Mouse (Mus musculus) heart, embryonic 16.5 days (tissue): ENCODE measurements at regions not wholly inside any gene's neighbourhood (a gene's known extent, or its start where the extent isn't known, plus 50 kb on each side); places are given as distances from the start of the nearest gene placed in this dataset.

Source experiments
- ATAC-seq: fragments of 200-750 bp; cut with Nextera tagmentation; replicated peaks from 2 replicates; pipeline ENCODE4 v1.8.0; 2017; ENCODE audit warnings: moderate number of reproducible peaks; ENCODE audit not compliant: insufficient read depth, low FRiP score; ENCODE audit errors: extremely low read depth
- H3K27ac ChIP-seq: fragments of 300-500 bp; sonication (generic); 2 replicates; pipeline ENCODE4 v1.5.1; 2014; ENCODE audit warnings: mild to moderate bottlenecking, low read length, control low read depth, moderate library complexity
- H3K27me3 ChIP-seq: fragments of 300-500 bp; sonication (generic); 2 replicates; pipeline ENCODE4 v1.6.1; 2014; ENCODE audit warnings: low read length, mixed read lengths; ENCODE audit not compliant: control insufficient read depth, insufficient read depth
- H3K36me3 ChIP-seq: fragments of 300-500 bp; sonication (generic); 2 replicates; pipeline ENCODE4 v1.6.1; 2014; ENCODE audit not compliant: control insufficient read depth, insufficient read depth
- H3K4me1 ChIP-seq: fragments of 300-500 bp; sonication (generic); 2 replicates; pipeline ENCODE4 v1.6.1; 2014; ENCODE audit warnings: low read length, mixed read lengths; ENCODE audit not compliant: control insufficient read depth, insufficient read depth
- H3K4me2 ChIP-seq: fragments of 300-500 bp; sonication (generic); 2 replicates; pipeline ENCODE4 v1.6.1; 2014; ENCODE audit warnings: low read depth, mild to moderate bottlenecking, control low read depth, low read length
- H3K4me3 ChIP-seq: fragments of 300-500 bp; sonication (generic); 2 replicates; pipeline ENCODE4 v1.5.1; 2014; ENCODE audit warnings: mild to moderate bottlenecking, control low read depth, low read length
- H3K9ac ChIP-seq: fragments of 300-500 bp; sonication (generic); 2 replicates; pipeline ENCODE4 v1.6.1; 2014; ENCODE audit warnings: low read length, control low read depth
- H3K9me3 ChIP-seq: fragments of 300-500 bp; sonication (generic); replicated peaks from 2 replicates; pipeline ENCODE4 v1.6.1; 2016; ENCODE audit warnings: low read length; ENCODE audit not compliant: control insufficient read depth
- WGBS: fragments of 180-500 bp; shearing (Covaris S2); extraction: QIAGEN DNeasy Blood & Tissue Kit; methylation state at CpG from one replicate; pipeline ENCODE4 v1.1.7; 2014; 5-methylcytosine and 5-hydroxymethylcytosine counted together

GRCm38 (mm10) chr4:131534831-131535230, 303.3 kb downstream of the Ptpru start:
- H3K4me1 ChIP-seq, result no peaks in the 10 kb centered on the region
- no peak overlapping the region for H3K9ac ChIP-seq
- H3K27me3 ChIP-seq, result no peaks in the 10 kb centered on the region; the same call in 1 of the 2 replicates
- no peak overlapping the region for H3K4me3 ChIP-seq
- H3K4me2 ChIP-seq, result no peak overlapping the region
- H3K27ac ChIP-seq, result no peak overlapping the region
- H3K9me3 ChIP-seq, result no peaks in the 10 kb centered on the region
- ATAC-seq, result no peak
- 73% methylated on average over 6 of the region's 6 CpGs for WGBS
- H3K36me3 ChIP-seq, result no peaks in the 10 kb centered on the region

GRCm38 (mm10) chr4:131538237-131538636, 299.9 kb downstream of the Ptpru start:
- Histone ChIP-seq H3K36me3 (no peaks in the 10 kb centered on the region), H3K4me1 (no peaks in the 10 kb centered on the region), H3K9me3 (no peaks in the 10 kb centered on the region), H3K27ac (no peak overlapping the region), H3K4me2 (no peak overlapping the region), H3K9ac (no peak overlapping the region), H3K27me3 (no peaks in the 10 kb centered on the region; the same call in 1 of the 2 replicates), H3K4me3 (no peak overlapping the region)
- ATAC-seq, result no peak
- WGBS, result 82% methylated on average over 4 of the region's 4 CpGs

- H3K36me3 ChIP-seq, result no peaks in the 10 kb centered on the region
- 79% methylated on average over 12 of the region's 12 CpGs for WGBS
- no peak overlapping the region for H3K9ac ChIP-seq
- no peak for ATAC-seq
- H3K27ac ChIP-seq, result no peak overlapping the region
- H3K9me3 ChIP-seq, result no peaks in the 10 kb centered on the region
- H3K4me1 ChIP-seq, result no peaks in the 10 kb centered on the region
- no peaks in the 10 kb centered on the region for H3K27me3 ChIP-seq
- no peak overlapping the region for H3K4me3 ChIP-seq
- H3K4me2 ChIP-seq, result no peak overlapping the region
Measured at GRCm38 (mm10) chr4:131546422-131547200, 291.5 kb downstream of the Ptpru start.

- no peak overlapping the region for H3K27ac ChIP-seq
- ATAC-seq, result no peak
Measured at GRCm38 (mm10) chr4:131549581-131549980, 288.5 kb downstream of the Ptpru start.

GRCm38 (mm10) chr4:131558513-131558912, 279.6 kb downstream of the Ptpru start:
- no peaks in the 10 kb centered on the region for H3K4me1 ChIP-seq
- H3K4me2 ChIP-seq, result no peak overlapping the region
- WGBS, result 71% methylated on average over 5 of the region's 5 CpGs
- H3K9me3 ChIP-seq, result no peaks in the 10 kb centered on the region
- no peak for ATAC-seq
- no peak overlapping the region for H3K9ac ChIP-seq
- H3K27ac ChIP-seq, result no peak overlapping the region
- no peaks in the 10 kb centered on the region for H3K27me3 ChIP-seq
- H3K4me3 ChIP-seq, result no peak overlapping the region
- H3K36me3 ChIP-seq, result no peaks in the 10 kb centered on the region

More at GRCm38 (mm10) chr4:131549581-131549980, 288.5 kb downstream of the Ptpru start:
- H3K9me3 ChIP-seq, result no peaks in the 10 kb centered on the region
- no peaks in the 10 kb centered on the region for H3K4me1 ChIP-seq
- no peak overlapping the region for H3K4me2 ChIP-seq
- H3K36me3 ChIP-seq, result no peaks in the 10 kb centered on the region
- no peak overlapping the region for H3K4me3 ChIP-seq
- no peak overlapping the region for H3K9ac ChIP-seq
- 73% methylated on average over 12 of the region's 12 CpGs for WGBS
- H3K27me3 ChIP-seq, result no peaks in the 10 kb centered on the region

GRCm38 (mm10) chr4:131563851-131564250, 274.2 kb downstream of the Ptpru start:
- Histone ChIP-seq H3K27ac (no peak overlapping the region), H3K4me2 (no peak overlapping the region), H3K9me3 (no peaks in the 10 kb centered on the region), H3K4me1 (no peaks in the 10 kb centered on the region), H3K36me3 (no peaks in the 10 kb centered on the region), H3K27me3 (no peaks in the 10 kb centered on the region), H3K4me3 (no peak overlapping the region), H3K9ac (no peak overlapping the region)
- 50% methylated on average over 4 of the region's 4 CpGs for WGBS
- no peak for ATAC-seq

GRCm38 (mm10) chr4:131565203-131565602, 272.9 kb downstream of the Ptpru start:
- H3K9ac ChIP-seq, result no peak overlapping the region
- 70% methylated on average over 7 of the region's 7 CpGs for WGBS
- no peak for ATAC-seq

GRCm38 (mm10) chr4:131567241-131567640, 270.8 kb downstream of the Ptpru start:
- Histone ChIP-seq H3K4me3 (no peak overlapping the region), H3K9ac (no peak overlapping the region), H3K27ac (no peak overlapping the region), H3K27me3 (no peaks in the 10 kb centered on the region), H3K9me3 (no peaks in the 10 kb centered on the region), H3K36me3 (no peaks in the 10 kb centered on the region), H3K4me2 (no peak overlapping the region), H3K4me1 (no peaks in the 10 kb centered on the region)
- 58% methylated on average over 2 of the region's 2 CpGs for WGBS
- no peak for ATAC-seq

More at GRCm38 (mm10) chr4:131565203-131565602, 272.9 kb downstream of the Ptpru start:
- no peak overlapping the region for H3K4me2 ChIP-seq
- no peak overlapping the region for H3K4me3 ChIP-seq
- no peaks in the 10 kb centered on the region for H3K27me3 ChIP-seq
- H3K4me1 ChIP-seq, result no peaks in the 10 kb centered on the region
- no peaks in the 10 kb centered on the region for H3K36me3 ChIP-seq
- H3K27ac ChIP-seq, result no peak overlapping the region
- no peaks in the 10 kb centered on the region for H3K9me3 ChIP-seq

- H3K36me3 ChIP-seq, result no peaks in the 10 kb centered on the region
- H3K9ac ChIP-seq, result no peak overlapping the region
- ATAC-seq, result no peak
- H3K9me3 ChIP-seq, result no peaks in the 10 kb centered on the region
- H3K4me3 ChIP-seq, result no peak overlapping the region
- H3K27ac ChIP-seq, result no peak overlapping the region
- H3K4me1 ChIP-seq, result no peaks in the 10 kb centered on the region
- H3K4me2 ChIP-seq, result no peak overlapping the region
- H3K27me3 ChIP-seq, result no peaks in the 10 kb centered on the region
- WGBS, result 46% methylated on average over 5 of the region's 5 CpGs
Measured at GRCm38 (mm10) chr4:131569156-131569555, 268.9 kb downstream of the Ptpru start.
